Mouse (Mus musculus): ENCODE data around the gene Igsf6. TPM values are rescaled to one million over a fixed set of nuclear protein-coding genes. Genes with fewer than 3 reads are reported as not detected.

Igsf6 gene
- total RNA-seq, 2 experiments from 2014 or later: 0.40 to 0.50 TPM

Other genes with a start within 250 kb of the Igsf6 start
- gene Eef2k, start 231.7 kb downstream of the Igsf6 start, total RNA-seq (2021): 10 to 100 TPM; 59.7 to 60.4 TPM
- 10 to 100 TPM in 1 of 2 experiments, 1 to 10 TPM in 1; 9.0 to 10.0 TPM for gene Polr3e, start 156.8 kb downstream of the Igsf6 start, total RNA-seq (2021)
- 1 to 10 TPM; 2.3 to 3.9 TPM for gene Cdr2, start 92.3 kb downstream of the Igsf6 start, total RNA-seq (2021)
- not detected for gene Mfsd13b, start 92.1 kb downstream of the Igsf6 start, total RNA-seq (2021)
- 10 to 100 TPM; 21.2 to 22.5 TPM for gene Mettl9, start 40.1 kb downstream of the Igsf6 start, total RNA-seq (2021)
- gene Otoa, start 7.1 kb upstream of the Igsf6 start, total RNA-seq (2021): under 1 TPM; 0.12 to 0.23 TPM